9 mouse cellular contexts compared by ENCODE assay signal in genomic region chr13:24938683-24939082, GRCm38 (mm10). TPM values are rescaled to one million over a fixed set of nuclear protein-coding genes. Genes with fewer than 3 reads are reported as not detected.
DNase-seq lines count a peak whose midpoint lies in the region; ATAC-seq and TF ChIP-seq lines count a peak whose summit lies in the region.
"Had no signal": no experiment of that assay in that cellular context is flagged by ENCODE, and none has a peak within 500 bp of the region (broad histone marks: within the 10 kb centered on the region; RNA-seq: fewer than 3 reads in every experiment).

No protein-coding gene starts in this region.

- TF ChIP-seq CTCF in bone marrow, adult 2 months (IDR thresholded peaks at IDR 0.05; ENCODE audit: control insufficient read depth, insufficient read depth, low read length): peak; percentile 70
- peak; percentile 87 for TF ChIP-seq CTCF in stomach, postnatal 0 days (IDR thresholded peaks at IDR 0.05; ENCODE audit: low read depth)

- H3K9ac ChIP-seq in hindbrain, embryonic 11.5 days (ENCODE audit: low read depth, low read length): no peak overlapping the region
- H3K9ac ChIP-seq in hindbrain, embryonic 13.5 days: no peak overlapping the region
- no peak overlapping the region for H3K9ac ChIP-seq in embryonic facial prominence, embryonic 14.5 days (ENCODE audit: low read depth, low read length)
- no peak overlapping the region for H3K9ac ChIP-seq in stomach, postnatal 0 days (ENCODE audit: low read length)

- intact Hi-C loops in left cerebral cortex, postnatal 25 days (cut with DNase I): loop anchor here (5.0 kb wide), 1 partner anchor 179 kb away; no protein-coding TSS in a partner anchor

- no peaks in the 10 kb centered on the region; the same call in 1 of the 2 replicates for H3K27me3 ChIP-seq in hindbrain, embryonic 11.5 days (ENCODE audit: control insufficient read depth, insufficient read depth, low read length)
- H3K27me3 ChIP-seq in hindbrain, embryonic 13.5 days: no peaks in the 10 kb centered on the region
- no peaks in the 10 kb centered on the region for H3K27me3 ChIP-seq in embryonic facial prominence, embryonic 14.5 days (replicated peaks; ENCODE audit: control insufficient read depth, insufficient read depth, low read length)
- no peaks in the 10 kb centered on the region for H3K27me3 ChIP-seq in stomach, postnatal 0 days (ENCODE audit: control insufficient read depth, insufficient read depth, low read length)
- H3K27me3 ChIP-seq: embryonic facial prominence, embryonic 15.5 days had no signal

- H3K4me3 ChIP-seq in hindbrain, embryonic 11.5 days (ENCODE audit: low read depth, low read length): no peak overlapping the region
- no peak overlapping the region for H3K4me3 ChIP-seq in hindbrain, embryonic 13.5 days
- no peak overlapping the region for H3K4me3 ChIP-seq in bone marrow, adult 2 months (replicated peaks; ENCODE audit: control insufficient read depth, low read depth, low read length)
- no peak overlapping the region for H3K4me3 ChIP-seq in embryonic facial prominence, embryonic 14.5 days (ENCODE audit: low read depth, low read length)
- H3K4me3 ChIP-seq in stomach, postnatal 0 days (ENCODE audit: low read depth, low read length): no peak overlapping the region

- 28% methylated on average over 9 of the region's 9 CpGs for WGBS in hindbrain, embryonic 11.5 days
- WGBS in hindbrain, embryonic 13.5 days: 37% methylated on average over 9 of the region's 9 CpGs
- 9% methylated on average over 9 of the region's 9 CpGs for WGBS in bone marrow, adult 2 months
- 38% methylated on average over 9 of the region's 9 CpGs for WGBS in embryonic facial prominence, embryonic 14.5 days
- 35% methylated on average over 9 of the region's 9 CpGs for WGBS in stomach, postnatal 0 days

- TF ChIP-seq POLR2A in bone marrow, adult 2 months (IDR thresholded peaks at IDR 0.05; ENCODE audit: borderline replicate concordance, control insufficient read depth, low read depth, low read length): no peak

- no peak overlapping the region for H3K4me2 ChIP-seq in hindbrain, embryonic 11.5 days (replicated peaks; ENCODE audit: low read depth, low read length)
- no peak overlapping the region for H3K4me2 ChIP-seq in hindbrain, embryonic 13.5 days
- 0 out of 2 replicates have a peak overlapping the region, but pooled peaks have one; percentile 15 for H3K4me2 ChIP-seq in embryonic facial prominence, embryonic 14.5 days (ENCODE audit: low read depth, low read length)
- H3K4me2 ChIP-seq in stomach, postnatal 0 days (replicated peaks; ENCODE audit: low read depth): 0 out of 2 replicates have a peak overlapping the region, but pooled peaks have one; percentile 75

- H3K36me3 ChIP-seq in hindbrain, embryonic 11.5 days (ENCODE audit: control insufficient read depth, insufficient read depth, low read length): no peaks in the 10 kb centered on the region
- H3K36me3 ChIP-seq in hindbrain, embryonic 13.5 days: 0 out of 2 replicates have a peak, but pooled peaks cover 4% of the 10 kb centered on the region
- H3K36me3 ChIP-seq in embryonic facial prominence, embryonic 14.5 days (ENCODE audit: control insufficient read depth, insufficient read depth, low read length): 0 out of 2 replicates have a peak, but pooled peaks cover 4% of the 10 kb centered on the region
- H3K36me3 ChIP-seq in stomach, postnatal 0 days (ENCODE audit: control insufficient read depth, insufficient read depth, low read length): no peaks in the 10 kb centered on the region
- H3K36me3 ChIP-seq: embryonic facial prominence, embryonic 15.5 days had no signal

- no peak for ATAC-seq in hindbrain, embryonic 11.5 days (ENCODE audit: low FRiP score)
- ATAC-seq in hindbrain, embryonic 13.5 days (ENCODE audit: low FRiP score): no peak
- no peak for ATAC-seq in embryonic facial prominence, embryonic 14.5 days (ENCODE audit: low read depth)
- ATAC-seq in stomach, postnatal 0 days (ENCODE audit: low FRiP score, low TSS enrichment): peak; percentile 63

- H3K27ac ChIP-seq in hindbrain, embryonic 11.5 days (ENCODE audit: low read depth, low read length): no peak overlapping the region
- no peak overlapping the region for H3K27ac ChIP-seq in hindbrain, embryonic 13.5 days
- H3K27ac ChIP-seq in bone marrow, adult 2 months (ENCODE audit: control insufficient read depth, insufficient read depth, low read depth, low read length, poor library complexity): no peak overlapping the region
- no peak overlapping the region for H3K27ac ChIP-seq in embryonic facial prominence, embryonic 14.5 days (replicated peaks; ENCODE audit: low read depth, low read length)
- no peak overlapping the region for H3K27ac ChIP-seq in stomach, postnatal 0 days (replicated peaks)
- H3K27ac ChIP-seq: embryonic facial prominence, embryonic 15.5 days had no signal

- H3K9me3 ChIP-seq in hindbrain, embryonic 11.5 days (ENCODE audit: control insufficient read depth, low read length): no peaks in the 10 kb centered on the region
- no peaks in the 10 kb centered on the region for H3K9me3 ChIP-seq in hindbrain, embryonic 13.5 days
- H3K9me3 ChIP-seq in embryonic facial prominence, embryonic 14.5 days (ENCODE audit: control insufficient read depth, low read length): no peaks in the 10 kb centered on the region
- H3K9me3 ChIP-seq in stomach, postnatal 0 days (ENCODE audit: control insufficient read depth, low read length): no peaks in the 10 kb centered on the region
- H3K9me3 ChIP-seq: embryonic facial prominence, embryonic 15.5 days had no signal

- H3K4me1 ChIP-seq in hindbrain, embryonic 11.5 days (replicated peaks; ENCODE audit: control insufficient read depth, insufficient read depth, low read length): no peaks in the 10 kb centered on the region; the same call in 1 of the 2 replicates
- peaks cover 35% of the 10 kb centered on the region for H3K4me1 ChIP-seq in hindbrain, embryonic 13.5 days (replicated peaks)
- H3K4me1 ChIP-seq in bone marrow, adult 2 months (ENCODE audit: control insufficient read depth, insufficient read depth, low read length): peaks cover 2% of the 10 kb centered on the region
- H3K4me1 ChIP-seq in embryonic facial prominence, embryonic 14.5 days (ENCODE audit: control insufficient read depth, insufficient read depth, low read length): peaks cover 6% of the 10 kb centered on the region; the same call in 1 of the 2 replicates
- H3K4me1 ChIP-seq in stomach, postnatal 0 days (replicated peaks; ENCODE audit: control insufficient read depth, insufficient read depth): no peaks in the 10 kb centered on the region

- no peak for TF ChIP-seq EP300 in stomach, postnatal 0 days (optimal IDR thresholded peaks at IDR 0.05)

- DNase-seq in hindbrain, embryonic 11.5 days (ENCODE audit: low spot score): peak; percentile 80
- DNase-seq in embryonic facial prominence, embryonic 14.5 days (ENCODE audit: low spot score): peak; percentile 76
- peak; percentile 88 for DNase-seq in induced T-regulatory cell, adult 2 months (ENCODE audit: low read depth)
- peak; percentile 83 to 85 for DNase-seq in left cerebral cortex, postnatal 25 days (ENCODE audit: low spot score in 2 of 2)
- DNase-seq in neural tube, embryonic 10.5 days (ENCODE audit: extremely low spot score, low spot score): peak; percentile 72
- peak; percentile 79 for DNase-seq in stomach, postnatal 0 days (ENCODE audit: low spot score)

RNA-seq across cellular contexts. Expression of gene Aldh5a1, which starts 1.2 kb away (rescaled TPM):
- 6.0 and 7.6 TPM in 2 replicates for polyA plus RNA-seq in hindbrain, embryonic 11.5 days (2014; fragmentation: Nextera tagmentation; extraction: Ambion mirVana)
- 8.7 and 9.8 TPM in 2 replicates for polyA plus RNA-seq in hindbrain, embryonic 13.5 days (2015; fragmentation: Nextera tagmentation; extraction: Ambion mirVana)
- 0.23 and 1.3 TPM in 2 replicates for polyA plus RNA-seq in bone marrow, adult 2 months (2011; ENCODE audit: insufficient read depth, insufficient read length, low replicate concordance, missing spikeins)
- 4.3 and 5.6 TPM in 2 replicates for polyA plus RNA-seq in embryonic facial prominence, embryonic 14.5 days (2014; fragmentation: Nextera tagmentation; extraction: Ambion mirVana)
- total RNA-seq in left cerebral cortex, postnatal 25 days (2021): 10 to 100 TPM; 54.2 to 58.7 TPM
- polyA plus RNA-seq in stomach, postnatal 0 days (2015; fragmentation: Nextera tagmentation; extraction: Ambion mirVana): 6.1 and 6.4 TPM in 2 replicates

RNA-seq across cellular contexts. Expression of gene Gpld1, which starts 4.3 kb away (rescaled TPM):
- polyA plus RNA-seq in hindbrain, embryonic 11.5 days (2014; fragmentation: Nextera tagmentation; extraction: Ambion mirVana): 0.25 and 0.81 TPM in 2 replicates
- polyA plus RNA-seq in hindbrain, embryonic 13.5 days (2015; fragmentation: Nextera tagmentation; extraction: Ambion mirVana): 1.3 and 1.4 TPM in 2 replicates
- 0.27 TPM in 1 of 2 replicates, not detected in the other for polyA plus RNA-seq in bone marrow, adult 2 months (2011; ENCODE audit: insufficient read depth, insufficient read length, low replicate concordance, missing spikeins)
- 1.7 and 2.2 TPM in 2 replicates for polyA plus RNA-seq in embryonic facial prominence, embryonic 14.5 days (2014; fragmentation: Nextera tagmentation; extraction: Ambion mirVana)
- total RNA-seq in left cerebral cortex, postnatal 25 days (2021): 10 to 100 TPM; 15.4 to 17.9 TPM
- polyA plus RNA-seq in stomach, postnatal 0 days (2015; fragmentation: Nextera tagmentation; extraction: Ambion mirVana): 25.6 and 26.0 TPM in 2 replicates

Comparison
In these comparisons a context has a peak if more than half of its experiments do, and no peak if none do; other contexts are left out.
1. H3K4me2 ChIP-seq: peak in embryonic facial prominence, embryonic 14.5 days (single experiment) and stomach, postnatal 0 days (single experiment); none in hindbrain, embryonic 11.5 days (single experiment) and hindbrain, embryonic 13.5 days (single experiment).
2. Peak in every context shown above with its lines, with median percentiles within 50 percentile points of each other: DNase-seq.